Mouse (Mus musculus) G1E (cell line): Measurements from ENCODE around the gene Vwa3b.

Experiments
- CTCF ChIP-seq: IDR thresholded peaks from 2 replicates; pipeline ENCODE4 v1.5.1; 2012; ENCODE audit warnings: low read depth, low read length, inconsistent platforms, mixed read lengths
- GATA1 ChIP-seq: IDR thresholded peaks from 2 replicates; pipeline ENCODE4 v1.6.1; 2012; ENCODE audit warnings: borderline replicate concordance, low read length, inconsistent platforms, mixed read lengths
- GATA2 ChIP-seq: IDR thresholded peaks from 2 replicates; pipeline ENCODE4 v1.6.1; 2012; ENCODE audit warnings: low read depth, low read length, inconsistent platforms, borderline replicate concordance
- POLR2AphosphoS5 ChIP-seq: IDR thresholded peaks from 2 replicates; pipeline ENCODE4 v1.6.1; 2012; ENCODE audit warnings: low read depth, low read length, inconsistent platforms; ENCODE audit not compliant: insufficient replicate concordance
- TAL1 ChIP-seq: conservative IDR thresholded peaks from 2 replicates; pipeline ENCODE4 v1.6.1; 2012; ENCODE audit warnings: low read depth, low read length, inconsistent platforms, mixed read lengths

GRCm38 (mm10) chr1:37002316-37003008 lies 23.9 kb upstream of the Vwa3b start:
- no peak for TF ChIP-seq GATA1
- no peak for TF ChIP-seq CTCF
- no peak for TF ChIP-seq TAL1
- no peak for TF ChIP-seq POLR2AphosphoS5
- no peak for TF ChIP-seq GATA2
